Mouse (Mus musculus) liver, postnatal 0 days (tissue): ENCODE measurements at regions not wholly inside any gene's neighbourhood (a gene's known extent, or its start where the extent isn't known, plus 50 kb on each side); places are given as distances from the start of the nearest gene placed in this dataset.

Source experiments
- CTCF ChIP-seq: sonication (generic); IDR thresholded peaks from 2 replicates; pipeline ENCODE4 v1.5.1; 2016; ENCODE audit warnings: antibody characterized with exemption, low read depth
- EP300 ChIP-seq: IDR thresholded peaks from 2 replicates; pipeline ENCODE4 v1.6.1; 2016; ENCODE audit warnings: antibody characterized with exemption, low read depth, mild to moderate bottlenecking

DNA sequence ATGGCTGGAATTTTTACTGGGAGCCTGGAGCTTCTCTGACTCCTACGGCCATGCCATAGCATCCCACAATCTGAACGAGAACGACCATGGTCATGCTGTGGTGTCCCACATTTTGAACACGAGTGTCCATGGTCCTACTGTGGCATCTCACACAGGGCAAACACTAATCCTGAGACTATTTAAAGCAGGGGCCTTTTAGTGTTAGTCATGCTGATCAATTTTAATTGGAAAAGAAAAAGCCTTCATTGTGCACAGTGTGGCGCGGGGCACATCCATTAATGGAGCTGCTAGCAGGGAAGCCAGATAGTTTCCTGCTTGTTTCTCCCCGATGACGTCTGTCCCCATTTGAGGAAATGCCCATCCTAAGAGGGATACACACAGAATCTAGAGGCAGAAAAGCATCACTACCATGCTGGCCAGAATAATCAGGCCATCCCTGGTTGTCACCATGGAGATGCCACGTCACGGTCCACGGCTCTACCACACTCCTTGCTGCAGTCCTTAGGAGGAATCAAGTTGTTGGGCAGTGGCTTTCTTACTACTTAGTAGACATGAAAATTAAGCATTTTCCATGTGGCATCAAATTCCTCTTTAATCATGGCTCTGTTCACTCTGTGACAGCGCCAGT lies 348.0 kb downstream of the Tmem232 start:
- no peak for TF ChIP-seq EP300
- TF ChIP-seq CTCF = no peak
